ENCODE assay signal across 9 mouse cellular contexts in the genomic region with DNA sequence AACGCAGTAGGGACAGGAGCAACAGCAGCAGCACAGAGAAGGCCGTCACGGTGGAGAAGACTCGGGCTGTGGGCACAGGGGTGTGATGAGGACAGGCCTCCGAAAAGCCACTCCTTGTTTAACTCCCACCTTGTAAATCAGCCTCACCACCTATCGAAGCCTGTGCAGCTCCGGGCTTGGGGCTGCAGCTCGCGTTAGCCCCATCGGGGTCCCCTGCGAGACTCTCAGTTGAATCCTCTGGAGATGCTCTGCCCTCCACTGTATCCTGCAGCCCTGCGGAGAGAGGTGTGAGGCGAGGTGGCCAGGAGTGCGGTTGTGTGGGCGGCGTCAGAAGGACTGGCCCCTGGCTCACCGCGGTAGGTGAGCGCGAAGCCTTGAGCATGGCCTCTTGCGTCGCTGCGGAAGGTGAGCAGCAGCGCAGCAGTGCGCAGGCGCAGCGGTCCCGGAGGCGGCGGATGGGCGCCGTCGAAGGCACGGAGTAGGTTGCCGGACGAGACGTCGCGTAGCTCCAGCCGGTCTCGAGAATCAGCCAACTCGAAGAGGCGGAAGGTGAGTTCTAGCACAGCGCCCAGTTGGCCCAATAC. TPM values are rescaled to one million over a fixed set of nuclear protein-coding genes. Genes with fewer than 3 reads are reported as not detected.
DNase-seq lines count a peak whose midpoint lies in the region; ATAC-seq and TF ChIP-seq lines count a peak whose summit lies in the region.
"Had no signal": no experiment of that assay in that cellular context is flagged by ENCODE, and none has a peak within 500 bp of the region (broad histone marks: within the 10 kb centered on the region; RNA-seq: fewer than 3 reads in every experiment).

No protein-coding gene starts in this region.

- ATAC-seq in embryonic facial prominence, embryonic 15.5 days (ENCODE audit: insufficient number of reproducible peaks, low FRiP score, low TSS enrichment, low read depth), result no peak
- ATAC-seq in intestine, postnatal 0 days, result no peak

- no peak for DNase-seq in liver, adult 2 months (ENCODE audit: extremely low read depth, low read depth, low spot score)
- DNase-seq in liver, result no peak
- DNase-seq in mesoderm, embryonic 11.5 days (ENCODE audit: low read depth, low spot score), result peak; percentile 40
- peak; percentile 65 for DNase-seq in thymus, postnatal 14 days
- no peak for DNase-seq in right cerebral cortex, adult 18-20 months
- DNase-seq in c-Kit-positive CD71-positive TER-119-positive erythroid progenitor cells, embryonic 14.5 days (ENCODE audit: low spot score), result no peak

- peaks cover 35% of the 10 kb centered on the region for H3K27me3 ChIP-seq in liver, adult 2 months (ENCODE audit: control insufficient read depth, insufficient read depth, low read length)
- peaks cover 69% of the 10 kb centered on the region for H3K27me3 ChIP-seq in embryonic facial prominence, embryonic 15.5 days
- peaks cover 44% of the 10 kb centered on the region for H3K27me3 ChIP-seq in intestine, postnatal 0 days (replicated peaks; ENCODE audit: control insufficient read depth, insufficient read depth, low read length)

- H3K27ac ChIP-seq in liver, adult 2 months (replicated peaks; ENCODE audit: insufficient read depth, low read depth, low read length), result no peak overlapping the region
- H3K27ac ChIP-seq in embryonic facial prominence, embryonic 15.5 days (replicated peaks), result no peak overlapping the region
- no peak overlapping the region for H3K27ac ChIP-seq in intestine, postnatal 0 days (ENCODE audit: low read depth, low read length)

- no peak for TF ChIP-seq CTCF in liver, adult 2 months (IDR thresholded peaks at IDR 0.05; ENCODE audit: low read depth, low read length)
- TF ChIP-seq CTCF in intestine, postnatal 0 days (IDR thresholded peaks at IDR 0.05; ENCODE audit: low read depth), result no peak

- peaks cover 2% of the 10 kb centered on the region; the same call in 1 of the 2 replicates for H3K4me1 ChIP-seq in liver, adult 2 months (ENCODE audit: control insufficient read depth, insufficient read depth, low read length)
- peaks cover 69% of the 10 kb centered on the region for H3K4me1 ChIP-seq in embryonic facial prominence, embryonic 15.5 days
- peaks cover 4% of the 10 kb centered on the region; the same call in 1 of the 2 replicates for H3K4me1 ChIP-seq in intestine, postnatal 0 days (replicated peaks; ENCODE audit: control insufficient read depth, insufficient read depth, low read length)

- H3K4me3 ChIP-seq in liver, adult 2 months (ENCODE audit: insufficient read depth, low read depth, low read length), result peak overlapping the region; percentile 25; the same call in 1 of the 2 replicates
- H3K4me3 ChIP-seq in embryonic facial prominence, embryonic 15.5 days (replicated peaks), result peak overlapping the region; percentile 42
- H3K4me3 ChIP-seq in intestine, postnatal 0 days (ENCODE audit: low read depth, low read length), result peak overlapping the region; percentile 9; the same call in 1 of the 2 replicates

- H3K36me3 ChIP-seq in liver, adult 2 months (ENCODE audit: control insufficient read depth, insufficient read depth, low read length), result no peaks in the 10 kb centered on the region
- no peaks in the 10 kb centered on the region for H3K36me3 ChIP-seq in embryonic facial prominence, embryonic 15.5 days
- peaks cover 5% of the 10 kb centered on the region; the same call in 1 of the 2 replicates for H3K36me3 ChIP-seq in intestine, postnatal 0 days (ENCODE audit: control insufficient read depth, insufficient read depth)

- no peak overlapping the region for H3K9ac ChIP-seq in liver, adult 2 months (ENCODE audit: low read depth, low read length)
- H3K9ac ChIP-seq in embryonic facial prominence, embryonic 15.5 days, result no peak overlapping the region; the same call in 1 of the 2 replicates
- no peak overlapping the region for H3K9ac ChIP-seq in intestine, postnatal 0 days (ENCODE audit: low read depth, low read length)

- H3K9me3 ChIP-seq in embryonic facial prominence, embryonic 15.5 days (replicated peaks), result no peaks in the 10 kb centered on the region
- H3K9me3 ChIP-seq in intestine, postnatal 0 days (ENCODE audit: control insufficient read depth), result no peaks in the 10 kb centered on the region

- H3K79me2 ChIP-seq in liver, adult 2 months (ENCODE audit: control insufficient read depth, insufficient read depth, low read length), result no peaks in the 10 kb centered on the region

- H3K4me2 ChIP-seq in embryonic facial prominence, embryonic 15.5 days (replicated peaks), result peak overlapping the region; percentile 50
- H3K4me2 ChIP-seq in intestine, postnatal 0 days (replicated peaks; ENCODE audit: low read depth), result peak overlapping the region; percentile 51

- TF ChIP-seq POLR2A in liver, adult 2 months (IDR thresholded peaks at IDR 0.05; ENCODE audit: extremely low read depth, insufficient read depth, low read length), result no peak

- WGBS in liver, adult 2 months, result 12% methylated on average over 44 of the region's 44 CpGs
- WGBS in embryonic facial prominence, embryonic 15.5 days, result 10% methylated on average over 44 of the region's 44 CpGs
- 7% methylated on average over 44 of the region's 44 CpGs for WGBS in intestine, postnatal 0 days

RNA-seq across cellular contexts. Expression of a gene that starts 1.6 kb away (rescaled TPM):
- 1.3 and 1.6 TPM in 2 replicates for total RNA-seq in liver, adult 2 months (2014; rRNA removed)
- polyA plus RNA-seq in liver, adult 2 months (2012; rRNA removed), result 3.1 and 3.7 TPM in 2 replicates
- polyA plus RNA-seq in embryonic facial prominence, embryonic 15.5 days (2015; fragmentation: Nextera tagmentation; extraction: Ambion mirVana), result 20.9 and 27.2 TPM in 2 replicates
- 15.0 and 15.9 TPM in 2 replicates for polyA plus RNA-seq in intestine, postnatal 0 days (2015; fragmentation: Nextera tagmentation; extraction: Ambion mirVana)

RNA-seq across cellular contexts. Expression of a gene that starts 3.3 kb away (rescaled TPM):
- total RNA-seq in liver, adult 2 months (2014; rRNA removed), result not detected in 2 replicates
- 0.06 TPM in 1 of 2 replicates, not detected in the other for polyA plus RNA-seq in liver, adult 2 months (2012; rRNA removed)
- 36.8 and 38.2 TPM in 2 replicates for polyA plus RNA-seq in embryonic facial prominence, embryonic 15.5 days (2015; fragmentation: Nextera tagmentation; extraction: Ambion mirVana)
- polyA plus RNA-seq in intestine, postnatal 0 days (2015; fragmentation: Nextera tagmentation; extraction: Ambion mirVana), result 2.7 and 2.8 TPM in 2 replicates
- total RNA-seq: common myeloid progenitor, adult 5-6 weeks had no signal

RNA-seq across cellular contexts. Expression of a gene that starts 16.2 kb away (rescaled TPM):
- total RNA-seq in liver, adult 2 months (2014; rRNA removed), result 0.18 and 1.0 TPM in 2 replicates
- 1.6 and 2.6 TPM in 2 replicates for polyA plus RNA-seq in liver, adult 2 months (2012; rRNA removed)
- 49.6 and 55.8 TPM in 2 replicates for polyA plus RNA-seq in embryonic facial prominence, embryonic 15.5 days (2015; fragmentation: Nextera tagmentation; extraction: Ambion mirVana)
- polyA plus RNA-seq in intestine, postnatal 0 days (2015; fragmentation: Nextera tagmentation; extraction: Ambion mirVana), result 12.4 and 12.6 TPM in 2 replicates

RNA-seq across cellular contexts. Expression of a gene that starts 19.7 kb away (rescaled TPM):
- under 0.01 TPM in 1 of 2 replicates, not detected in the other for total RNA-seq in liver, adult 2 months (2014; rRNA removed)
- not detected in 2 replicates for polyA plus RNA-seq in liver, adult 2 months (2012; rRNA removed)
- polyA plus RNA-seq in embryonic facial prominence, embryonic 15.5 days (2015; fragmentation: Nextera tagmentation; extraction: Ambion mirVana), result 1.0 and 1.1 TPM in 2 replicates
- polyA plus RNA-seq in intestine, postnatal 0 days (2015; fragmentation: Nextera tagmentation; extraction: Ambion mirVana), result 0.05 TPM in 1 of 2 replicates, not detected in the other
- total RNA-seq: common myeloid progenitor, adult 5-6 weeks had no signal

RNA-seq across cellular contexts. Expression of a gene that starts 29.1 kb away (rescaled TPM):
- 11.1 and 12.6 TPM in 2 replicates for total RNA-seq in liver, adult 2 months (2014; rRNA removed)
- polyA plus RNA-seq in liver, adult 2 months (2012; rRNA removed), result 13.8 and 14.2 TPM in 2 replicates
- 71.9 and 72.1 TPM in 2 replicates for polyA plus RNA-seq in embryonic facial prominence, embryonic 15.5 days (2015; fragmentation: Nextera tagmentation; extraction: Ambion mirVana)
- 36.8 and 39.0 TPM in 2 replicates for polyA plus RNA-seq in intestine, postnatal 0 days (2015; fragmentation: Nextera tagmentation; extraction: Ambion mirVana)

Comparison
In these comparisons a context has a peak if more than half of its experiments do, and no peak if none do; other contexts are left out.
1. DNase-seq: peak in mesoderm, embryonic 11.5 days (single experiment) and thymus, postnatal 14 days (single experiment); none in liver, adult 2 months (single experiment), liver (single experiment), right cerebral cortex, adult 18-20 months (single experiment) and c-Kit-positive CD71-positive TER-119-positive erythroid progenitor cells, embryonic 14.5 days (single experiment).
2. Peak in every context shown above with its lines, with median percentiles within 50 percentile points of each other: H3K4me3 ChIP-seq.